Mouse (Mus musculus) heart, embryonic 16.5 days (tissue): ENCODE data around the gene Ssbp3. TPM values are rescaled to one million over a fixed set of nuclear protein-coding genes. Genes with fewer than 3 reads are reported as not detected.

ENCODE experiments used
- ATAC-seq: fragments of 200-750 bp; cut with Nextera tagmentation; replicated peaks from 2 replicates; pipeline ENCODE4 v1.8.0; 2017; ENCODE audit warnings: moderate number of reproducible peaks; ENCODE audit not compliant: insufficient read depth, low FRiP score; ENCODE audit errors: extremely low read depth
- H3K27ac ChIP-seq: fragments of 300-500 bp; sonication (generic); 2 replicates; pipeline ENCODE4 v1.5.1; 2014; ENCODE audit warnings: mild to moderate bottlenecking, low read length, control low read depth, moderate library complexity
- H3K27me3 ChIP-seq: fragments of 300-500 bp; sonication (generic); 2 replicates; pipeline ENCODE4 v1.6.1; 2014; ENCODE audit warnings: low read length, mixed read lengths; ENCODE audit not compliant: control insufficient read depth, insufficient read depth
- H3K36me3 ChIP-seq: fragments of 300-500 bp; sonication (generic); 2 replicates; pipeline ENCODE4 v1.6.1; 2014; ENCODE audit not compliant: control insufficient read depth, insufficient read depth
- H3K4me1 ChIP-seq: fragments of 300-500 bp; sonication (generic); 2 replicates; pipeline ENCODE4 v1.6.1; 2014; ENCODE audit warnings: low read length, mixed read lengths; ENCODE audit not compliant: control insufficient read depth, insufficient read depth
- H3K4me2 ChIP-seq: fragments of 300-500 bp; sonication (generic); 2 replicates; pipeline ENCODE4 v1.6.1; 2014; ENCODE audit warnings: low read depth, mild to moderate bottlenecking, control low read depth, low read length
- H3K4me3 ChIP-seq: fragments of 300-500 bp; sonication (generic); 2 replicates; pipeline ENCODE4 v1.5.1; 2014; ENCODE audit warnings: mild to moderate bottlenecking, control low read depth, low read length
- H3K9ac ChIP-seq: fragments of 300-500 bp; sonication (generic); 2 replicates; pipeline ENCODE4 v1.6.1; 2014; ENCODE audit warnings: low read length, control low read depth
- H3K9me3 ChIP-seq: fragments of 300-500 bp; sonication (generic); replicated peaks from 2 replicates; pipeline ENCODE4 v1.6.1; 2016; ENCODE audit warnings: low read length; ENCODE audit not compliant: control insufficient read depth
- WGBS: fragments of 180-500 bp; shearing (Covaris S2); extraction: QIAGEN DNeasy Blood & Tissue Kit; methylation state at CpG from one replicate; pipeline ENCODE4 v1.1.7; 2014; 5-methylcytosine and 5-hydroxymethylcytosine counted together
- polyA plus RNA-seq: library from polyadenylated mRNA; unstranded; fragments of >200 nt; fragmentation: Nextera tagmentation; extraction: Ambion mirVana; gene quantifications from 2 replicates; pipeline ENCODE4 v1.2.1, GENCODE M21; 2015

Gene Ssbp3
- polyA plus RNA-seq, 1 experiment from 2014 or later, result 52.9 TPM

DNA sequence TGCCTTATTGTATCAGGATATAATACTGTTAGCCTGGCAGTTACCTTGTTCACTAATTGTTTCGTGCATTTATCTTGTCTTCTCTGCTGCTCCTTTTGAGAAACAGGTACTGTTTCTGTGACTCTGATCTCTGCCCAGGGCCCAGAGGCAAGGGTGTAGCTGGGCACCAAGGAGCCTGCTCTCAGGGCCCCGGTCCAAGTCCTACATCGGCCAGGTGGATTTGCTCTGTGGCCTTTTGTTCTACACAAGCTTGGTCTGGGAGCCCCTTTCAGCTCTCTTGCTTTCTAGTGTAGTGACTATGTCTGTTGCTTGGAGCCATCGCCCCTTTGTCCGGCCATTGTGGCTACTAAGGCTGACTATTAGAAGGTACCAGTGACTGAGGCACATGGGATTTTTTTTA lies 82.6 kb downstream of the Ssbp3 start:
- H3K27me3 ChIP-seq, result no peaks in the 10 kb centered on the region
- no peaks in the 10 kb centered on the region for H3K36me3 ChIP-seq
- no peak overlapping the region for H3K27ac ChIP-seq
- no peaks in the 10 kb centered on the region for H3K9me3 ChIP-seq
- ATAC-seq, result no peak
- no peak overlapping the region for H3K4me2 ChIP-seq
- 97% methylated on average over 5 of the region's 5 CpGs for WGBS
- H3K4me3 ChIP-seq, result no peak overlapping the region
- peaks cover 25% of the 10 kb centered on the region for H3K4me1 ChIP-seq
- H3K9ac ChIP-seq, result no peak overlapping the region

DNA sequence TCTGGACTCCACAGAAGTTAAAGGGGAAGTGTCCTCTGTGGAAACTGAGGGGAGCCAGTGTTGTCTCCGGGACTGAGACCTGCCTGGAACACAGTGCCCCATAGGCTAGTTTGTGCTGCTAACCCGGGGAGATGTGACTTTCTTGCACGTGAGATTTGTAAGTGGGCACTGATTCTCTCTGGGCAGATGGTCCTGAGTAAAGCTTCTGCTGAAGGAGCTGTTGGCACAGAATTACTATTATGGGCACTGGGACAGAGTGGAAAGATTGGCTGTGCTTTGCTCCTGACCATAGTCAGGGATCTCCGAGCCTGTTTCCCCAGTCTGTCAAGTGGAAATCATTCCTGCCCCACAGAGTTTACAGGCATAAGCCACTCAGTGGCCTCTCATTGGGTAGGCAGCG lies 83.8 kb downstream of the Ssbp3 start:
- H3K9ac ChIP-seq, result no peak overlapping the region
- H3K27ac ChIP-seq, result no peak overlapping the region; the same call in 1 of the 2 replicates

DNA sequence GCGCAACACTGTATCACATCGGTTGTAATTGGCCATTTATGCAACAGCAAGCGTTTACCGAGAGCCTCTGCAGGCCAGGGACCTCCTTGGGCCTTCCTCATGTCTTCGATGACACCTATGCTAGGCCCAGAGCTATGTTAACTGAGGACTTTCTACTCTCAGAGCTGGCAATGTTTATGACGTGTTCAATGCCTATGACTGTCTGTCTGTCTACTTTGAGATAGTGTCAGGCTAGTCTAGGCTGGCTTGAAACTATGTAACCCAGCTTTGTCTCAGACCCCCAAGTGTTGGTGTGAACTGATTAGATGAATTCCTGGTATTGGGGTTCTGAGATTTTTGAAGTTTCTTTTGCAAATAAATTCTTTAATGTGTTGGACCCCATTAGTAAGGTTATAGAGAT lies 84.6 kb downstream of the Ssbp3 start:
- Histone ChIP-seq H3K4me3 (no peak overlapping the region), H3K36me3 (no peaks in the 10 kb centered on the region), H3K4me2 (no peak overlapping the region), H3K9ac (no peak overlapping the region), H3K27me3 (no peaks in the 10 kb centered on the region), H3K9me3 (no peaks in the 10 kb centered on the region), H3K4me1 (peaks cover 20% of the 10 kb centered on the region), H3K27ac (no peak overlapping the region)
- no peak for ATAC-seq
- 87% methylated on average over 6 of the region's 6 CpGs for WGBS

More for the DNA sequence above, 83.8 kb downstream of the Ssbp3 start:
- Histone ChIP-seq H3K36me3 (no peaks in the 10 kb centered on the region), H3K27me3 (no peaks in the 10 kb centered on the region), H3K4me1 (peaks cover 20% of the 10 kb centered on the region), H3K4me2 (no peak overlapping the region), H3K9me3 (no peaks in the 10 kb centered on the region), H3K4me3 (no peak overlapping the region)
- no peak for ATAC-seq
- WGBS, result 67% methylated on average over 5 of the region's 5 CpGs

DNA sequence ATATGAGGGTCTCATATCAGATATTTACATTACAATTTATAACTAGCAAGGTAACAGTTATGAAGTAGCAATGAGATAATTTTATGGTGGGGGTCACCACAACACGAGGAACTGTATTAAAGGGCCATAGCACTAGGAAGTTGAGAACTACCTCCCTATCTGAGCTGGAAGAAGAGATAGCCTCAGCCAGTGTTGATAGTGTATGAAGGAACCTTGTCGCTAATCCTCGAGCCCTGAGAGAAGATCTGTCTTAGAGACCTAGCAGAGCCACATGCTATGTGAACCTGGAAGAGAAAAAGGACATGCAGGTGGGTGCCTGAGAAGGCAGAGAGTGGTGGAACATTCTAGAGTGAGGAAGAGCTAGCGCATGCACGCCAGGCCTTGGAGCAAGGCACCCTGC lies 85.0 kb downstream of the Ssbp3 start:
- Histone ChIP-seq H3K9ac (no peak overlapping the region), H3K4me2 (no peak overlapping the region), H3K4me1 (peaks cover 20% of the 10 kb centered on the region), H3K27ac (no peak overlapping the region), H3K4me3 (no peak overlapping the region), H3K27me3 (no peaks in the 10 kb centered on the region), H3K9me3 (no peaks in the 10 kb centered on the region), H3K36me3 (no peaks in the 10 kb centered on the region)
- 61% methylated on average over 5 of the region's 5 CpGs for WGBS
- no peak for ATAC-seq

DNA sequence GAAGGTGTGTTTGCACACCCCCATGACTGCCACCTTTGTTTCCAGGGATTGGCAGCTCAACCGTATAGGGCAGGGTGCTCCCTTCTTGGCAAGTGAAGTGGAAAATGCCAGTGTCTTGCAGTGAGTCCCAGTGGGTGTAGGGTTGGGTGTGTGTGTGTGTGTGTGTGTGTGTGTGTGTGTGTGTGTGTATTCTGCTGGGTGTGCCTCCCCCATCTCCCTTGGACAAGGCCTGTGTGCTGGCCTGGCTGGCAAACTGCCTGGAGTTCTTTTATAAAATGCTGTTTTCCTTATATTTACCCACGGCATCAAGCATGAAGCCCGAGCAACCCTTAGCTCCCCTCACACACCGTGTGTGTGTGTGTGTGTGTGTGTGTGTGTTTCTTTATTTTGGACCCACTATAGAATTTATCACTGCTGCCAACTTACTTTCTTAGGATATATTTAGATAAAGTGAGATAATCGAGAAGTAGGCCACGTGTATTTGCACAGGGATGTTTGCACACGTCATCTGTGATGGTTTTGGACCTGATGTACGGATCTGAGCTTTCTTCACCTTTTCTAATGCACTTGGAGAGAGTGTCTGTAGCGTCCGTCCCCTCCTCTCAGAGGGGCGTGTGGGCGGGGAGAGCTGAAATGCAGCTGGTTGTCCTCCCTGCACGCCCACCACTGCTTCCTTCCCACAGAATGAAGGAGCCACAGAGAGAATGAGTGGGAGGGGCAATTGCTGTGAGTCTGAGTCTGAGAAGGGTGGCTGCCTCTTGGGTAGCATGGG lies 86.0 kb downstream of the Ssbp3 start:
- H3K36me3 ChIP-seq, result no peaks in the 10 kb centered on the region
- WGBS, result 32% methylated on average over 13 of the region's 13 CpGs
- no peaks in the 10 kb centered on the region for H3K9me3 ChIP-seq
- peaks cover 23% of the 10 kb centered on the region for H3K4me1 ChIP-seq
- H3K4me2 ChIP-seq, result no peak overlapping the region
- no peak overlapping the region for H3K27ac ChIP-seq
- no peaks in the 10 kb centered on the region for H3K27me3 ChIP-seq
- H3K9ac ChIP-seq, result no peak overlapping the region
- H3K4me3 ChIP-seq, result no peak overlapping the region
- peak; percentile 43 for ATAC-seq

DNA sequence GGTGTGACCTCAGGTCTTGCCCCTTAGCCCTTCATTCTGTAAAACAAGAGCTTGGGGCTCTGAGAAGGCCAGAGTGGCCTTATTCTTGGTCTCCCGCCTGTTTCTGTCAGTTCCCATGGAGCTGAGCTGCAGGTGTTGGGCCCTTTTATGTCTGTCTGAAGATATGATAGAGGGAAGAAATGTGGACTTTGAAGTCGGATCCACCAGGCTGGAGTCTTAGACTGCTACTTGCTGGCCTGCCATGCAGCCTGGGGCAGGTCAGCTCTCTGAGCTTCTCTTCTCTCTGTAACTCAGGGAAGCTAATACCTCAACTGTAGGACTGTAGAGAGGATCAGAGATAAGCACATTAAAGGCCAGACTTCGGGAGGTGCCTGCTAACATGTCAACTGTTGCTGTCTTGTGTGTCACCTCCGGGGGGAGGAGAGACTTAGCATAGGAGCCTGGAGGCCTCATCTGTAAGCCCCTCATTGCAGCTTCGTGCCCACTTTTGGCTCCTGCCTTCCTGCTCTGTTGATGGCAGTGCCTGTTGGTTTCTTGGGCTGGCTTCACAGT lies 90.8 kb downstream of the Ssbp3 start:
- H3K9me3 ChIP-seq, result no peaks in the 10 kb centered on the region
- WGBS, result 51% methylated on average over 5 of the region's 5 CpGs
- peaks cover 22% of the 10 kb centered on the region for H3K4me1 ChIP-seq
- no peak overlapping the region for H3K27ac ChIP-seq
- no peak overlapping the region for H3K9ac ChIP-seq
- no peaks in the 10 kb centered on the region for H3K27me3 ChIP-seq
- H3K36me3 ChIP-seq, result no peaks in the 10 kb centered on the region
- no peak for ATAC-seq
- no peak overlapping the region for H3K4me3 ChIP-seq
- no peak overlapping the region for H3K4me2 ChIP-seq

DNA sequence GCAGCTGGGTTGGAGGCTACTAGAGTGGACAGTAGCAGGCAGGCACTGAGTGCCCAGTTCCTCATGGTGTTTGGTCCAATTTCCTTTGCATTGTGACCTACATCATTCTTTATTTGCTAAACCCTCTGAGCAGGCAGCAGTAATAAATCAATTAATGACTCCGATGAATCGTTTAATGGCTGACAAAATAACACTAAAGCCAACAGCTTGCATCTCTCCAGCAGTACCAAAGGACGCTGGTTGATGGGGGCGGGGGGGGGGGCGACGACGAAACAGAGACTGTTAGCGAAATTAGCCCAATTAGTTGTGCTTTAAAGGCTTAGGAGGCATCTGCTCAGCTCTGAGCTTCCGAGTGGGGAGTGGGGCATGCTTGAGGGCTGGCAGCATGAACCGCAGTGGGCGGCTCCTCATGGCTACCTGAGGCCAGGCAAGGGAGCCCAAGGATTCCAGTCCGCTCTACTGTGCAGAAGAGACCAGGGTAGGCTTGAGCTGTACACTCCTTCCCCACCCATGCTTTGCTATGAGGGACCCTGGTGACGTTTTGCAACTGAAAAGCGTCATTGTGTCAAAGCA lies 91.5 kb downstream of the Ssbp3 start:
- H3K9ac ChIP-seq, result no peak overlapping the region
- peaks cover 15% of the 10 kb centered on the region for H3K4me1 ChIP-seq
- H3K36me3 ChIP-seq, result no peaks in the 10 kb centered on the region
- H3K4me3 ChIP-seq, result no peak overlapping the region
- H3K27me3 ChIP-seq, result no peaks in the 10 kb centered on the region
- no peak overlapping the region for H3K4me2 ChIP-seq
- no peak for ATAC-seq
- H3K9me3 ChIP-seq, result no peaks in the 10 kb centered on the region
- no peak overlapping the region for H3K27ac ChIP-seq
- WGBS, result 81% methylated on average over 14 of the region's 14 CpGs

DNA sequence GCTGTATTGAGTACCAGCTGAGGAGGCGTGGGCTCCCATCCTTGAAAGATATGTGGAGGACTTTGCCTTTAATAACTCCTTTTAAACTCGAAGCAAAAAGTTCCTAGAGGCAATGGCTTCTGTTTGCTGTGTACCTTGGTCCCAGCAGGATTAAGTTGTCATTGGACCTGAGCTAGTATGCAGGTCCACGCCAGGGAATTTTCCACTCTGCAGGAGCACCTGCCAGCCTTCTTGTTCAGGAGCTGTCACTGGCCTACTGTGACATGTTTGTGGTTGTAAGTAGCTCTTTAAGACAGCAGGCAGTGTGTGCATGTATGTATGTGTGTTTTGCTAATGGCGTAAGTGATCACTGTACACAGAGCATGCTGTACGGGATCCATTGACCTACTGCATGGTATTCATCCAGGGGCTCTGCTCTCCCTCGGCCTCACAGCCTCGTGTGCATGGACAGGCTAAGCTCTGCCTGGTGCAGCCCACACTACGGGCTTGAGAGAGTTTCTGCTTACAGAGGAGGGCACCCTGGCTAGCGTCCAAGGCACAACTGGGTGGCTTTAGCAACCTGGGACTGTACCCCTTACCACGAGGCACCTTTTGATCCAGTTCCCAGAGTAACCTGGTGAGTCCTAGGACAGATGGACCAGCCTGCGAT lies 92.1 kb downstream of the Ssbp3 start:
- Histone ChIP-seq H3K4me2 (no peak overlapping the region), H3K4me1 (peaks cover 14% of the 10 kb centered on the region), H3K9ac (no peak overlapping the region), H3K27ac (no peak overlapping the region), H3K9me3 (no peaks in the 10 kb centered on the region), H3K27me3 (no peaks in the 10 kb centered on the region), H3K36me3 (no peaks in the 10 kb centered on the region), H3K4me3 (no peak overlapping the region)
- WGBS, result 65% methylated on average over 11 of the region's 11 CpGs
- ATAC-seq, result no peak

DNA sequence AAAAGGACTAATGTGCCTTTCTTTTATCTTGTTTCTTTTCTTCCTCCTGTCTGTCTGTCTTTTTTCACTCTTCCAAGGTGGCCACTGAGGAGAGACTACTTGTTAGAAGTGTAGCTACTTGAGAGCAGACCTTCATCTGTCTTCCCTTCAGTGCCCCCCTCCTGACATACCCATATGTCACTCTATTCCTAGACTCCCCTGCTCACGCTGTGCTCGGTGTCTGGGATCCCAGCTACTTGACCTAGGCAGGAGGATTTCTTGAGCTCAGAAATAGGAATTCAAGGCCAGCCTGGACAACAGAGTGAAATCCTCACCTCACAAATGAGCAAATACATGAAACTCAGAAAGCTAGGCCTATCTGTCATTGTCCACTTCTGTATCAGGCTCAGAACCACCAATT lies 92.7 kb downstream of the Ssbp3 start:
- Histone ChIP-seq H3K27ac (no peak overlapping the region), H3K4me3 (no peak overlapping the region), H3K9me3 (no peaks in the 10 kb centered on the region), H3K9ac (no peak overlapping the region), H3K4me2 (no peak overlapping the region), H3K27me3 (no peaks in the 10 kb centered on the region), H3K36me3 (no peaks in the 10 kb centered on the region), H3K4me1 (peaks cover 14% of the 10 kb centered on the region)
- 72% methylated on average over 2 of the region's 2 CpGs for WGBS
- no peak for ATAC-seq
